Mouse (Mus musculus) G1E (cell line): Measurements from ENCODE around the gene Dock7.

Experiments used
- CTCF ChIP-seq: IDR thresholded peaks from 2 replicates; pipeline ENCODE4 v1.5.1; 2012; ENCODE audit warnings: low read depth, low read length, inconsistent platforms, mixed read lengths
- GATA1 ChIP-seq: IDR thresholded peaks from 2 replicates; pipeline ENCODE4 v1.6.1; 2012; ENCODE audit warnings: borderline replicate concordance, low read length, inconsistent platforms, mixed read lengths
- GATA2 ChIP-seq: IDR thresholded peaks from 2 replicates; pipeline ENCODE4 v1.6.1; 2012; ENCODE audit warnings: low read depth, low read length, inconsistent platforms, borderline replicate concordance
- POLR2AphosphoS5 ChIP-seq: IDR thresholded peaks from 2 replicates; pipeline ENCODE4 v1.6.1; 2012; ENCODE audit warnings: low read depth, low read length, inconsistent platforms; ENCODE audit not compliant: insufficient replicate concordance

- TF ChIP-seq CTCF (no peak), GATA1 (no peak), GATA2 (no peak), POLR2AphosphoS5 (no peak)
These were observed 12.6 kb upstream of the Dock7 start for GRCm38 (mm10) chr4:99133326-99133725.
